Mouse (Mus musculus) megakaryocyte progenitor cell, adult 5-6 weeks (primary cell): ENCODE results near the gene Itga3. TPM values are rescaled to one million over a fixed set of nuclear protein-coding genes. Genes with fewer than 3 reads are reported as not detected.

Experiments
- ATAC-seq: replicated peaks from 2 replicates; pipeline ENCODE4 v1.8.0; 2016; ENCODE audit warnings: mild to moderate bottlenecking, moderate TSS enrichment, inconsistent platforms; ENCODE audit not compliant: poor library complexity
- total RNA-seq, 2 experiments: library from RNA; stranded (forward) in 1 of 2; stranded (reverse) in 1 of 2; fragments of 157-497, 149-512 nt in 1 of 2; fragments of 200-1000 nt in 1 of 2; gene quantifications; 2 replicates each; pipeline versions ENCODE4 v1.2.3 to v1.2.4; 2015 to 2017

Gene Itga3
- total RNA-seq, 2 experiments from 2014 or later = not detected

GRCm38 (mm10) chr11:95072136-95072535 lies 4.5 kb downstream of the Itga3 start:
- no peak for ATAC-seq

- ATAC-seq = no peak
Observed at GRCm38 (mm10) chr11:95071266-95071665, 5.3 kb downstream of the Itga3 start.

- no peak for ATAC-seq
Observed at GRCm38 (mm10) chr11:95070140-95071107, 6.2 kb downstream of the Itga3 start.

- no peak for ATAC-seq
Observed at GRCm38 (mm10) chr11:95069226-95069957, 7.2 kb downstream of the Itga3 start.

- ATAC-seq = no peak
Observed at GRCm38 (mm10) chr11:95056768-95057501, 19.7 kb downstream of the Itga3 start.

- ATAC-seq = no peak
Observed at GRCm38 (mm10) chr11:95053062-95053461, 23.5 kb downstream of the Itga3 start.

- peak; percentile 92 for ATAC-seq
Observed at GRCm38 (mm10) chr11:95046980-95047680, 29.5 kb downstream of the Itga3 start.

GRCm38 (mm10) chr11:95044185-95044870 lies 32.3 kb downstream of the Itga3 start:
- no peak for ATAC-seq

- ATAC-seq = no peak
Observed at GRCm38 (mm10) chr11:95043608-95044007, 33.0 kb downstream of the Itga3 start.

GRCm38 (mm10) chr11:95043060-95043459 lies 33.5 kb downstream of the Itga3 start:
- ATAC-seq = no peak

GRCm38 (mm10) chr11:95042096-95042495 lies 34.5 kb downstream of the Itga3 start:
- ATAC-seq = peak; percentile 60

GRCm38 (mm10) chr11:95041139-95041609 lies 35.4 kb downstream of the Itga3 start, which contains the start of gene Pdk2:
Pdk2 (minus strand) TSS chr11:95041354.
- ATAC-seq = peak; percentile 97

- ATAC-seq = 0 out of 2 replicates have a peak, but pooled peaks have one; percentile 4
Observed at GRCm38 (mm10) chr11:95040491-95041138, 36.0 kb downstream of the Itga3 start.

GRCm38 (mm10) chr11:95039766-95040165 lies 36.8 kb downstream of the Itga3 start:
- no peak for ATAC-seq

GRCm38 (mm10) chr11:95038818-95039655 lies 37.6 kb downstream of the Itga3 start:
- ATAC-seq = no peak

GRCm38 (mm10) chr11:95038156-95038817 lies 38.3 kb downstream of the Itga3 start:
- no peak for ATAC-seq

GRCm38 (mm10) chr11:95037306-95037705 lies 39.3 kb downstream of the Itga3 start:
- ATAC-seq = no peak

- ATAC-seq = no peak
Observed at GRCm38 (mm10) chr11:95036521-95036920, 40.1 kb downstream of the Itga3 start.
